Mouse (Mus musculus): ENCODE data around the gene Cdkal1.

DNA sequence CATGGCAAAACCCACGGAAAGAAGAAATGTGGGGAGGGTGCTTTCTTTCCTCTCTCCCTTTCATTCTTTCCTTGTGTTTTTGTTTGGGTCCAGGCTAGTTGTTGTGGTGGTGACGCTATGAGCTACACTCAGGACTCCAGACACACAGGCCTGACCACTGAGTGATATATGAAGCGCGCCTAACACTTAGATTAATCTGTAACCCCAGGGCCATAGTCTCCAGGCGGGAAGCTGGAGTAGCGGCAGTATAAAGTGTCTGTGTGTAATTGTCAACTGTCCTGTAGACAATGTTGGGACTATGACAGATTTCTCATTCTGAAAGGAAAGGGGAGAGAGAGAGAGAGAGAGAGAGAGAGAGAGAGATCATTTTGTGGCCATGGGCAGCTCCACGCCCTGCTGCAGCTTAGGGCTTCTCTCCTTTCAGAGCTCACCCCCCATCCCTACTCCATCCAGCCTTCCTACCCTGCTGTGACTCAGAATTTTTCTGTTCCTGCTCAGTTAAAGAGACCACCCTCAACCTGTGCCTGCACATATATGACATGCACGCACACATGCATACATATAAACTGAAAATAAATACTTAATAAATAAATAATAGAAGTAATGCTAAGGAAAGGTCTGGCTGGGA is 79.8 kb downstream of the Cdkal1 start:
- TF ChIP-seq POLR2A (IDR thresholded peaks at IDR 0.05; ENCODE audit: control insufficient read depth, extremely low read depth, insufficient read depth, low read length, poor library complexity) (no peak), CTCF (IDR thresholded peaks at IDR 0.05; ENCODE audit: borderline replicate concordance, control insufficient read depth, extremely low read depth, insufficient read depth, low read length, poor library complexity) (no peak)

Data from thymus, adult 2 months (tissue).